Mouse (Mus musculus) spleen, adult 12 weeks (tissue): ENCODE measurements around the gene Col23a1.
A peak's percentile ranks its signal among the peaks of the same experiment; 100 is the strongest.

ENCODE experiments used
- DNase-seq: peaks from one replicate; pipeline ENCODE4 v3.0.0; 2022; ENCODE audit warnings: low spot score

The Col23a1 gene

DNA sequence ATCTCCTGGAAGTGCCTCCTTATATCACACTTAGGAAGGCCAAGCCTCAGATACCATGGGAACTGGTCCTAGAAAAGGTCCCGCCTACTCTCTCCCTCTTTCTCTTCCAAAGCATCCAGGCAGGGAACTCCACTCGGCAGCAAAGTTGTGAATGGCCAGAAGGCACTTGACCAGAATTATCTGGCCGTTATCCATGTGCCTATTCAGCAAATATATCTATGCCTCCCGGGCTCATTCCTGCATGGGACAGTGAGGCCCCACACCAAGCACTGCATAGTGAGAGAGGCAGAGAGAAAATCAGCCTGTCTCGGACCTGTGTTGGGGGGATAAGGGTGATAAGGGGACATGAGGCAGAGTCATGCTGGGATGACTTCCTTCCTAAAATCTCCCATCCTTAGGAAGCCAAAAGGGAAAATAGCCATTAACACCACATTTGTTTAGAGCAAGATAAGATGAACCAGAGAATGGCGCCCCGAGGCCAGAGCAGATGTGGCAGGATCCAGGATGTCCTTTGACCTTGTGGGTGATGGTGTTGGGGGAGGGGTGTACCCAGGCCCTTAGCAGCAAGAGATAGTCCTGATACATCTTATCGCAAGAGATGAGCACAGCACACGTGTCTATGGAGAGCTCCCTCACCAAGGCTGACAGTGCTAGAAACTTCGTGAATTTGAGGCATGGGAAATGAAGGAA lies 196.2 kb downstream of the Col23a1 start:
- DNase-seq = no peak

DNA sequence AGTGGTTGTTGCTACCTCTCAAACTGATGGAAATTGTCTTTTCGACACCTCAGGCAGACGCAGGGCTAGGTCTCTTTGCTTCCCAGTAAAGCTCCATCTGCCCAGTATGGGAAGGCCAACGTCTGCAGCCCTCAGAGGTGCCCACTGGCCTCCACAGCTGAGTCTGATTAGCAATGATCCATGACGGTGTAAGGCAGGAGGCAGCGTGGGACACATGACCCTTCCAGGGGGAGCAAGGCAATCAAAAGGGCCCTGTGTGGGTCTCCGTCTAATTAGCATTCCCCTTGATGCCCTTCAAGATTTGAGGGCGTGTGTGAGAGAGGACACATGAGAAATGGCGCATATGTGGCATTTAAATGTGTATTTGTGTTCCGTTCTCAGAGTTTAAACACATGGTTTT lies 199.1 kb downstream of the Col23a1 start:
- DNase-seq = no peak

DNA sequence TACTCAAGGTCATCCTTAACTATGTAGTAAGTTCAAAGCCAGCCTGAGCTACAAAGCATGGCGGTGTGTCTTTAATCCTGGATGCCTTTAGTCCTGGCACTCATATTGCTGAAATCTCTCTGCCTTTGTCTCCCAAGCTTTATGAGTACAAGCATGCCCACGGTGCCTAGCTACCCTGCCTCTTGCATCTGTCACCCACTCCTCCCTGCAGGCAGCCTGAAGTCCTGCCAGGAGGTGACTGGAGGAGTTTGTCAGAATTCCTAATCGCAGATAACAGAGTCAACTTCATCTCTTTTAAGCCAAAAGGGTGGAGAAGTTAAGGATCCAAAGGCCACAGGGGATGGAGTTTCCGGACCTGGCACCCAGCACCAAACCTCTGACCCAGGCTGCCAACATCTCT lies 203.7 kb downstream of the Col23a1 start:
- DNase-seq = no peak

DNA sequence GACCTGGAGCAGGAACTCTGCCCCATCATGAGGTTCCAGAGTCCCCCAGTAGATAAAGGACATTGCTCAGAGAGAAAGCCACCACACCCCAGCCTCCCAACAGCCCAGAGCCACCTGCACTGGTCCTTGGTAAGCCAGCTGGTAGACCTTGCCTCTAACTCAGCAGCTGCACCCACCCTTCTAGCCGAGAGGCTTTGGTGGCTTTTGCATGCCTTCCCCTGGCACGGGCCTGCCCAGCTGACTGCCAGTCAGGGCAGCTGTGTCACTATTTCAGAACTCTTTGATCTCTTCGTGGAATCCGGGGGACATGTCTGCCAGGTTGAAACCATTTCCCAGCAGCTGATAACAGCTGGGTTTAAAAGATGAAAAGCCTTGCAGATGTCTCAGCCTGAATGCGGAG lies 204.5 kb downstream of the Col23a1 start:
- no peak for DNase-seq

DNA sequence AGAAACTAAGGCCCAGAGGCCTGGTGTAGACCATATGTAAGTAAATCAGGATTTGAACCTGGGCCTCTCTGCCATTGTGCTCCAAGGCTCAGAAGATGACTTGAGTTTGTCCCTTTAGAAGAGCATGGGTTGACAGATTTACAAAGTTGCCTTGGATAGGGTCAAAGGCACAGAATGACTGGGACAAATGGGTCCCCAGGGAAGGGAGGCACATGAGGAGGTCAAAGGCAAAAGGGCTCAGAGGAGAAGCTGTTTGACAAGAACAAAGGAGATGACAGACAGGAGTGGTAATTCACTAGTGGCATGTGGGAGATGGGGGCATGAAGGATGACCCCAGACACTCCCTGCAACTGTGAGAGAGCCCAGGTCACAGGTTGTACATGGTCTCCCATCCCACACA lies 210.1 kb downstream of the Col23a1 start:
- DNase-seq = no peak

DNA sequence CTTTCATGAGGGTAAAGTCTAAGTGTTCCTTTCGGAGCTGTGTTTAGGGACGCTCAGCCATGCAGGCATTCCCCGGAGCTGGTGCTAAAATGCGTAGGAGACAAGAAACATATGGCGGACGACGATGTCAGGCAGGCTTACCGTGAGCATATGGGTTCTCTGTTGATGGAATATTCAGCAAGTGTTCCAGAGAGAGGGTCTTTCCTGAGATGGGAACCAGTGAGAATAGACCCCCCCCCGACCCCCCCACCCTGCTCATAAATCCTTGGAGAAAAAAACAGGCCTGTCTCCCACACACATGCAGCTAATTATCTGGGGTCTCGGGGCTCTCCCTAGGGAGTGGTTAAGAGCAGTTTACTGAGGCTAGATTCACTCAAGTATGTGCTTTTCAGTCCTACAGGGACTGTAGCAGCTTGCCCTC lies 212.7 kb downstream of the Col23a1 start:
- no peak for DNase-seq

DNA sequence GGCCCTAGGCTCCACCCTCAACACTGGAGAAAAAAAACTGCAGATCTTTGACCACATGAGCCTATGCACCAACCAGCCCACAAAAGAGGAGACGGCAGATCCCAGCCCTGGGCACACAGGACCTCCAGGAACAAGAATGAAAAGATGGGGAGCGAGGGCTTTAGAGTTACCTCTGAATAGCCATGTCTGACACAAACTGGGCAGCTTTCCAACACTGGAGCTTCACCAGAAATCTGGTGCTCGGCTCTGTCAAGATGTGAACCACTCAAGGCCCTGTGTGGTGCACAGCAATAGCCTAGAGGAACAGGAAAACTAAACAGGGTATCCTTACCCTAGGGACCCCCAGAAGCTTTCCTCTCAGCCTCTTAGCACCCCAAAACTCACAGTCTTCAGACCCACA lies 215.2 kb downstream of the Col23a1 start:
- no peak for DNase-seq

DNA sequence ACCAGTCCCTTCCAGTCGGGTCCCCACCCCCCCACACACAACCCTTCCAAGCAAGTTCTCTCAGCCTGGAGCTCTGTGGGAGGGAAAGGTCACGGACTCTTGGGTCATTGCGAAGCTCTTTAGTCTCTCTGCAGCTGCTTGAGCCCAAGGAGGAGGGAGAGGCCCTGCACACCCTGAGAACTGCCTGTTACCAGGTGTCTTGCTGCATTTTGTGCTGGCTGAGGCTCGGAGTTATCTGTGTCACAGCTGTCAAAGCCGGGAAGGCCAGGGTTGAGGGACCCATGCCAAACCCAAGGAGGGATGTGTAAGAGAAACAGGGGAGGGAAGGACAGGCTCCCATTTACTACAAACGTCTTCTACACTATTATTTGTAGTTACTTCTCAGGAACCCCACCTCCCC lies 218.3 kb downstream of the Col23a1 start:
- no peak for DNase-seq

DNA sequence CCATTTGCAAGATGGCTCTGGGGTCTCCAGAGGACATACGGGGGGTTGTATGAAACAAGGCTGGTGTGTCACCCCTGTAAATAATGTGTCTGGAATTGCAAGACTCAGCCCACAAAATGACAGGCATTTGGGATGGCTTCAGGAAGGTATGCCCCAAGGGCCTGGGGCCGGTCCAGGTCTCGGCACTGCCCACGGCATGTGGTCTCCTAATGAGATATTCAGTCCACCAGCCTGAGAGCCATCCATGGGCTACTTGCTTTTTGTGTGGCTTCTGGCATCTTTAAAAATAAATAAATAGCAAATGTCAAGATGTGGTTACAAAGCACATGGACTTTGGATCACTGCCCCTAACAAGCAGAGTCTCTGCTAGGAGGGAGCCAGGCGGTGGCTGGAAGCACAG lies 219.5 kb downstream of the Col23a1 start:
- DNase-seq = no peak

DNA sequence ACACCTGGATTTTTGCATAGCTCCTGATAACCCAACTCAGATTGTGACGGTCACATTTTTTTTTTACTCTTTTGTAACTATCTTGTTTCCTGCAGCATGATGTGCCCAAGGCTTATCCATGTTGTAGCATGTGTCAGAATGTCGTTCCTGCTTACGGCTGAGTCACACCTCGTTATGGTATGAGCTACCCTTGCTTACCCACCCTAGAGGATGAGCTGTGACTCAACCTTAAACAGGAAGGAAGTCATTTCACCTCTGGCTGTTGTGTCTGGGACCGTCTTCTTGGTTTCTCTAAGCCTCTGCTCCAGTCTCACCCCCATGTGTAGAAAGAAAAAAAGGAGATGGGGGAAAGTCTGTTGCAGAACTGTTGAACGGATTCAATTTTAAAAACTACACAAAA lies 223.3 kb downstream of the Col23a1 start:
- DNase-seq = no peak

DNA sequence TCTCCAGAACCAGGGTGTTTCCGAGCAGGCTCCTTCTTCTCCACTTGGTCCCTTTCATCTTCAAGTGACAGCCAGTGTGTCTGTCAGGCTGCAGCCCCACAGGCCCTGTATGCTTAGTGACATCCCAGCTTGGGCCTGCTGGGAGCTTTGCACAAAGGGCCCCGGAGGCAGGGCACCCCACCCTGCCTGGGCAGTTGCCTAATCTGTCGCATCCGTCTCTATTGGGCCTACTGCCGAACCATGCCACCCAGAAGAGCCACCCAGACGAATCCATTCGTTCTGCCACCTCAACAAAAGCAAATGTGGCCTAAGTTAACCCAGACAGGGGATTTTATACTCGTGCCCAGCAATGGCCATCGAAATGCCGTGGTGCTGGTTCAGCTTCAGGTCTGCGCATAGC lies 225.6 kb downstream of the Col23a1 start:
- no peak for DNase-seq

DNA sequence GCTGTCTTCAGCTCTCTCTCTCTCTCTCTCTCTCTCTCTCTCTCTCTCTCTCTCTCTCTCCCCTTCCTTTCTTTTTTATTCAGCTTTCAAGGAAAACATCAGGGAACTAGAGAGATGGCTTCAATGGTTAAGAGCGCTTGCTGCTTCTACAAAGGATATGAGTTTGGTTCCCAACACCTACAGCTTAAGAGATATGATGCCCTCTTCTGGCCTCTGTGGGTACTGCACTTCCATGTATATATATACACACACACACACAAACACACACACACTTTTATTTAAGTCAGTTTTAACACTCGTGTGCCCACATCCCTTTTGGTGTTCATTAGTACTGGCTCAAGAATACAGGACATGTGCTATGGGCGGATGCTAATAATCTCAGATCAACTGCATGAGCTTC lies 228.4 kb downstream of the Col23a1 start:
- no peak for DNase-seq

DNA sequence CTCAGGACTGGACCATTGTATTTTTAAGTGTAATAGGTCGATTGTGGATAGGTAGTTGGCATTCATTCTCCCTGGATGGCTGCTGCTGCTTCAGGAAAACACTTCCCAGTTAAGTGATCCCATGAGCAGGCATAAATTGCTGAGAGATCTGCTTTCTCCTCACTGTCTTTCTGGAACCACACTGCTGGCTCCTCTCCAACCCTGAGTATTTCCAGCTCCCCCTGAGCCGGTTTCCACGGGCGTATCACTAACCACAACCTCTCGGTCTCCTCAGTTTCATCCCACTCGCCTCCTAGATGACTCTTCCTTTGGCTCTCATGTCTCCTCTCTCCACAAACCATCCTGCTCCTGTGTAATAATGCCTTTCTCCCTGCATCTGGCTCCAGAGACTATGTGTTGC lies 228.9 kb downstream of the Col23a1 start:
- DNase-seq = no peak

DNA sequence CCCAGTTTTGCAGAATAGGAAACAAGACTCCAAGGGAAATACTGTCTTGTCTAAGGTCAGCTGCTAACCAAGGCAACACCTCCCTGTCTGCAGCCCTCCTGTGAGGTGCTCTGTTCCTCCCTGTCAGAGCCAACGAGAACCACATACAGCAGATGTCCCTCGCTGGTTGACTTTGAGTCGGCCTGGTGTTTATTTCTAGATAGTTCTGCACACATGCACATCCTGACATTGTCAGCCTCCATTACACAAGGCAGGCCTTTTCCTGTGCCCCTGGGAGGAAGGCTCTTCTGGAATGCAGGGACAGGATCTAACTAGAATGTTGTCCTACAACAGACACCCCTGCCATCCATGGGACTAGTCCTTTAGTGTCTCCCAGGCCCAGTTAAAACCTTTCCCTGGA lies 231.7 kb downstream of the Col23a1 start:
- no peak for DNase-seq

DNA sequence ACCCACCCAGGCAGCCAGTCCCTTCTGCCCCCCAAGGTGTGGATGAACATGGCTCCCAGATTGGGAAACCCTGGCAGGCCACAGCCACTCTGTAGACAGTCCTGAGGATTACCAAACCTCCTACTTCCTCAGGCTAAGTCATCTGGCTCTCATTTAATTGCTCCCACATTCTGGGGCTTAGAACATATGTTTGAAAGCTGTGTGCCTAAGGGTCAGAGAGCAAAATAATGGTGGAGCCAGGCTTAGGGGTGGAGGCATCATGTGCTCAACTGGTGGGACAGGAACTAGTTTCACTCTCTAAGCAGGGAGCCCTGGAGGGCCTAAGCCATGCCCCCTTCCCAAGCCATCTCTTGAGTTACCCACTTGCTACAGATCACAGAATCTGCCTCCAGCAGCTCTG lies 233.5 kb downstream of the Col23a1 start:
- no peak for DNase-seq

DNA sequence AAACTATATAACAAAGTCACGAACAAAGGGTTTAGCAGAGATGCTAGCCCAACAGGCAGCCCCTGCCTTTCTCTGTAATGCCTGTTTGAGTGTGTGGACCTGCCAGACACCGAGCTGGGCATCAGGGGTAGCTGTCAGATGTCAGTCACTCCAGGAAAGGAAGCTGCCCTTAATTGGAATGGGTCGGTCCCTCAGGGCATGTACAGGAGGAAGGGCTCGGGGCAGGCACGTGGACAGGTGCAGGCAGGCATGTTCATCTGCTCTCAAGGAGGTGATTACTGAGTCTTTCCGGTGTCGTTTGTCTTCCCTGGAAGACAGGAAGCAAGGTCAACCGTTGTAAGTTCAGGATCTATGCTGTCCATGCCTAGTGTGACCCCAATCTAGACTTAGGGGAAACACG lies 233.9 kb downstream of the Col23a1 start:
- DNase-seq = no peak

DNA sequence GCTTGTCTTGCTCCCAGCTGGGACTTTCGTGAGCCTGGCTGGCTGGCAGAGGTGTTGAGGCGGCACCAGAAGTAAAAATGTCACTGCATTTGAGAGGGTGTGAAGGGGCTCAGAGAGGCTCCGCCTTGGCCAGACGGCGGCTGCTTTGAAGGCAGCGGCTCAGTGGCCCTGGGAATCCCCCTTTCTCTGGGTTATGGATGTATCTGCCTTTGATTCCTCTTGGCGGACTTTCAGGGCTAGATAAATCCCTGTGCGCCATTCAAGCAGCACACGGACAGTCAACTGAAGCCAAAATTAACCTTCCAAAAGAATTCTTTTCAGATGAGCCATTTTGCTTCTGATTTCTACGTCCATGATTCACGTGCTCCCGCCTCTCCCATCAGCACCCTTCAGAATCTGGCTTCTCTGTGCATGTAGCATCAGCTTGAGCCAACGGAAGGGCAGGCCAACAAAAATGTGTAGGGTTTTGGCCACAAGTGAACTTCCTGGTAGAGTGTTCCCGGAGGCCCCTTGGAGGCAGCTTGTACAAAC lies 237.0 kb downstream of the Col23a1 start:
- DNase-seq = no peak

DNA sequence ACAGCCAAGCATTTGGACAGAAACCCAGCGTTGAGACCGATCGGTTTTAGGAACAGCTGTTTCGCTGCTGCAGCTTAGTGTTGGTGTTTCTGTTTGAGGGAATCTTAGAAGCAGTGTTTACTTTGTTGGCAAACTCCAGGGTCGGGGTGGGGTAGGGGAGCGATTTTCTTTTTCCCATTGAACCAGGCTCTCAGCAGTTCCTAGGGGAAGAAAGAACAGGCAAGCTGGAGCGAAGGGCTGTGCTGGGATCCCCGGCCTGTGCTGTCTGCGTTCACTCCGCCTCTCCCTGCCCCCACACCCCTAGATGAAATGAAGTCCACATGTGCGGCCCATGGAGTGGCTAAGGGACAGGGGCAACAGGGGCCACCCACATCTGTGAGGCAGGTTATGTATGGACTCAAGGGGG lies 243.4 kb downstream of the Col23a1 start:
- DNase-seq = no peak

DNA sequence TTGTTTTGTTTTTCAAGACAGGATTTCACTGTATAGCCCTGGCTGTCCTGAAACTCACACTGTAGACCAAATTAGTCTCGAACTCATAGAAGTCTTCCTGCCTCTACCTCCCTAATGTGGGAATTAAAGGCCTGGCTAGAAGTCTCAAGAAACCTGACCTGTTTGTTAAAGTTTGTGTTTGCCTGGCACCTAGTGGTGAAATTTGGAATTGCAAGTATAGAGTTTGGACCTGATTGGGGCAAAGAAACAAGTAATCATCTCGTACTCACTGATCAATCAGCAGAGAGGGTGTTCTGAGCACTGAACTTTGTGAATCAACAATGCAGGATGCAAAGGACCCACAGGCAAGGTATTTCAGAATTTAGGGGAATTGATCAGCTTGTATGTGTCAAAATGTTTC lies 244.6 kb downstream of the Col23a1 start:
- DNase-seq = peak; percentile 5

DNA sequence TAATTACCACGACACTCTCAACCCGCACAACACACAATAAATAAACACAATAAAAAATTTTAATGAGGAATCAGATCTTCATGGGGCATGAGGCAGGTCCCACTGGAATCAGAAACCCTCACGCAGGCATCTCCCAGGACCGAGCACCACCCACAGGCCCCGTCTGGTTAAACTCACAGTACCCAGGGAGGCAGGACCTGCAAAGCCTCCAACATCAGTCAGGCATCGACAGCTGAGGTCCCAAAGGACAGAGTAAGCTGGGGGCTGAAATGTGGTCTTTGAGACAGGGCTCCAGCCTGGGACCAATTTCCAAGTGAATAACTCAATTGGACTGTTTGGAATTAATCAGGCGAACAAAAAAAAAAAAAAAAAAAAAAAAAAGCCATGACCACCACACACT lies 248.7 kb downstream of the Col23a1 start:
- DNase-seq = no peak

DNA sequence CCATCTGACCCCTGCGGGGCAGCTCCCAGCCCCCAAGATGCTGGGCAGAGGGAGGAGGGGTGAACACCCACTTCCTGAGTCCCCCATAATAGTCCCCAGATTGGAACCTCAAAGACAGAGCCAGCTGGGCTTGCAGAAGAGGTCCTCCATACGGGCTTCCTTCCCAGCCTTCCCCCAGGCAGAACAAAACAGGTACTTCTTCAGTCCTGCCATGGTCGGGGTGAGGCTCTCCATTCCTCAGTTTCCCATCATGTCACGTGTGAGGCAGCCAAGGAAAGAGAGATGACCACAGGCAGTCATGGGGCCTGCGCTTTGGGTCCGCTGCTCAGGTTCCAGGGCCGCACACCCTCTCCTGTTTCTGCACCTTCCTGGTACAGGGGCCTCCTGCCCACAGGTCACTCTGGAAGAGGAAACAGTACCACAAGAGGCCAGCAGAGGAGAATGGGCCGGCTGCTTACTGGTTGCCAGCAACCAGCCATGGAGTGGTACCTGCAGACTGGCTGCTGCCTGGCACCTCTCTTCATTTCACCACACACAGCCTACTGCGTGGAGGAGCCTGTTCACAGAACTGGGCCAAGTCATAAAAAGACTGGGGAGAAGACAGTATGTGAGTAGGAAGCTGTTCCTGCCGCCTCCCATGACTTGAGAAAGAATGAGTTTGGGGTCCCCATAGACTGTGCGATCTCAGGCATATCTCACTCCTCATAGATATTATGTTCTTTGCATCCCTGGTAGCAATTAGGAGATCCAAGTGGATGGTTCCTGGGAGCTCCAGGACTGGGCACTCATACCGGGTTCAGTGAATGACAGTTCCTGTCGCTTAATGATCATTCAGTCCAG lies 249.4 kb downstream of the Col23a1 start:
- no peak for DNase-seq

DNA sequence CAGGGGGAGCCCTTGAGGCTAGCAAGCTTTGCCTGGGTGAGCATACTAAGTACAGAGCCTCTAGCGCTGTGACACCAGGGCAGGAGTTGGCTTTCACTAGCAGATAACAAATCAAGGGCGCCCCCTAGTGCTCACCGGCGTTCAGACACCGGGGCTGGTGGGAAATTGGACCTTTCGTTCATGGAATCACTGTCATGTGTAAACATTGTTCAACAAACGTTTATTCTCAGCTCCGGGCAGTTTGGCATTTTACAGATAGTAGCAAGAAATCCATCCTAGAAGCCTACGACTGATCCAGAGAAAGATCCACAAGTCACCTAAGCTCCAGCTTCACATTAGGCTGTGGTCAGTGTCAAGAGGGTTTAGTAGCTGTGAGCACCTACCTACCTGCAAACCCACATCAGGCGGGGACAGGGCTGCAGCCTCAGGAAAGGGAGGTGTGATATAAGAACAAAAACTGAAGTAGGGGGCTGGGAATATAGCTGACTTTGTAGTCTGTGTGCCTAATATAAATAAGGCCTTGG lies 250.1 kb downstream of the Col23a1 start:
- DNase-seq = peak; percentile 82

DNA sequence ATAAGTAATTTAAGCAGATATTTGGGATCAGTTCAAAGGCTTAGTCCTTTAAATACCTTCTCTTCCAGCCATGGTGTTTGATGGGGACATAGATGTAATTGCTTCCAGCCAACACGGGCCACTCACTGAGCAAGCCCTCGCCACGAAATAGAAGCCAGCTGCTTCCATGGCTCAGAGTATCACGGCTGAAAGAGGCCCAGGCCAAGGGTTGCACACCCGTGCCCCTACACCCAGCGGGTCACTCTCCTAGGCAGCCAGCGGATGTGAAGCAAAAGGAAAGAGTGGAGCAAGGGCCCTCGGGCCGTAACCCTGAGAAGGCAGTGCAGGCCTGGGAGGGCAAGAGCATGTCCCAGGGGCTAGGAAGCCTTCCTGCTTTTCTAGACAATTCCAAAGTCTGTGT lies 252.7 kb downstream of the Col23a1 start:
- DNase-seq = no peak
